Mouse (Mus musculus): ENCODE data around the gene Fkbp9.

Fkbp9 gene

DNA sequence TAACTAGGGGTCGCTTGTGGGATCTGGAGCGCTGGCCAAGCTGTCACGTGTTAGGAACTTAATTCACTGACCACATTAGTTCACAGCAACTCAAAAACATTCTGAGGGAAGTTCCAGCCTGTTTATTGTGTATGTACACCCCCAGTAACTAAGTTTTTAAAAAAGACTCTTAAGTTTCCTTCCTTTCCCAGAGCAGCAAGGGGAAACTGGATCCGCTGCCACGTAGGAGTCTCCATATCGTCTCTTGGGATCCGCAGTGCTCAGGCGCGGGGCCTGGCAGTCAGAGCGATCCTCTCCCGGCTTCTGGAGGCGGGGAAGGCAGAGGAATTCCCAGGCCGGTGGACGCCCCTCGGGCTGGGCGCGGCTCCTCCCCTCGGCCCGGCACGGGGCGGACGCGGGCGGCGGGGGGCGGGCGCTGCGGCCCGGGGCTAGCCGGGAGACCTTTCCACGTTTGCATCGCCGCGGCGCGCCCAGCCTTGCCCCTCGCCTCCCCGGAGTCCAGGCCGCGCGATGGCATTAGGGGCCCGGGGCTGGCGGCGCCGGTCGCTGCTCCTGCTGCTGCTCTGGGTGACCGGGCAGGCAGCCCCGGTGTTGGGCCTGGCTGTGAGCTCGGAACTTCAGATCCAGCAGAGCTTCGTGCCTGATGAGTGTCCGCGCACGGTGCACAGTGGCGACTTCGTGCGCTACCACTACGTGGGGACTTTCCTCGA lies at the start of gene Fkbp9:
TSS of gene Fkbp9 (plus strand) at position 363 of the 710 bp plus-strand sequence.
- DNase-seq (ENCODE audit: low read depth, low spot score) = peak; percentile 69

DNA sequence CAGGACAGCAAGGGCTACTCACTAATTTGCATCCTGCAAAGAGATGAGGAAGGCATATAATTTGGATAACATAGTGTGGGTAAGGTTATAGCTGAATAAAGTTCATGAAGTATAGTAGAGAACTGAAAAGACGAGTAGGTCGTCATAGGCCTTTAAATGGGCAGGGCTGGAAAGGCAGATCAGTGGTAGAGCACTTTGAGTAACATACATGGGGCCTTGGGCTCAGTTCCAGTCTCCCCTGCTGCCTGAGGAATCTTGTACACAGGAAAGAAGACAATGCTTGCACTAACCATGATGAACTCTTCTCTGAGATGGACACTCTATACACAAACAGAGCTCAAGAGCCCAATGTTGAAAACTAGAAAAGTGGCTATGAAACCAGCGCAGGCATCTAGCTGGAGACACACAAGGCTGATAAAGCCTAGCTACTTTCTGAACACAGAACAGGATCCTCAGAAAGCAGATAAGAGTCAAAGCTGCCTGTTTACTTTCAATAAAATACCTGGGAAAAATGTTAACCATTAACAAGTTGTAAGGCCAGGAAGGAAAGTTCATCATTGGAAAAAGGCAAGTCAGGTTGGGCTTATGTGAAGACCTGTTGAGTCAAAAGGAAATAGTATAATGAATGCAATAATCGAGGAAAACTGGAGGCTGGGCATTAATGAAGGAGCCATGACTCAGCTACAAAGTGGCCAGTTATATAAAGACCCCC lies 48.1 kb upstream of the Fkbp9 start:
- DNase-seq (ENCODE audit: low read depth, low spot score) = no peak

DNA sequence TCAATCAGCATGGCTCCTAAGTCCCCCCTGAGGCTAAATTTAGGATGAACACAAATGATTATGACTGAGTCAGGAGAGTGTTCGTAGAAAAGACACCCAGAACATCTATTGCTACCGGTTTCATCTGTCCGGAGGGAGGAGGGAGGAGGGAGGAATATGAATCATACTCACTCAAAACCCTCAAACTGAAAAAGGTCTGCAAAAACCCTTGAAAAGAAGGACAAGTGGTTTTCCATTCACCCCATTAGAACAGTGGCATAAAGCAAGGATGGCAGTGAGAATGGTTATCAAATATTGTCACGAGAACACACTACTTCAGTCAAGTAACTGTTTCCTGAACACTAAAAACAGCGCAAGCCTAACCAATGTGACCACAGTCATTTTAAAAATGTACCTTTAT lies 46.8 kb upstream of the Fkbp9 start:
- no peak for DNase-seq (ENCODE audit: low read depth, low spot score)

DNA sequence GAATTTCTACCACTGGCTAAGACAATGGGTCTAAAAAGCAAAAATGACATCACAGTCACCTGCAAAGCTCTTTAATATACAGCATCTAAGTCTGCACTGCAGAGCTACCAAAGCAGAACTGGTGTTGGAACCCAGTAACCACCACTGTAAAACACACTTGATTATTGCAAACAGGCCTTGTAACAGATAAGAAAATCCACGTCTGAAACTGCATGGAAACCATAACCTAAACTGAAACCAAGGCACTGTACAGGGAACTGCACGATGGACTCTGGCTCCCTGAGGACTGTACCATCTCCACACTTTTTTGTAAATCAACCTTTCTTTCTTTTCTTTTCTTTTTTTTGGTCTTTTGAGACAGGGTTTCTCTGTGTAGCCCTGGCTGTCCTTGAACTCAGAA lies 44.2 kb upstream of the Fkbp9 start:
- no peak for DNase-seq (ENCODE audit: low read depth, low spot score)

DNA sequence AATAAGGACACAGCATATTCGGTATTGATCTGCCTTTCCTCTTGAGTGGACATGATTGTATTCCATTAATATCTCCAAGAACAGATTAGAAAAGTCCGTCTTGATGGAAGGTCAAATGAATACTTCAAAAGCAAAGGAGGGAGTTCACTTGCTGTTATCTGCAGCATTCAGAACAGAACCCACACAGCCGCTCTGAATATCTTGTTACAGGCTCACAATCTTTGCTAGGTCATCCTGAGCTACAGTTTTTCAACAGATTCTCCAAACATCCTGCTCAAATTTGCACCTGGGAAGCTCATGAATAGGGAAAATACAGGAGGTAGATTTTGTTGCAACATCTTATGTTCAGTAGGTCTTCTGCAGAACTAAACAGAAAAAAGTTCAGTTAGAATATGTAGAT lies 42.5 kb upstream of the Fkbp9 start:
- DNase-seq (ENCODE audit: low read depth, low spot score) = no peak

DNA sequence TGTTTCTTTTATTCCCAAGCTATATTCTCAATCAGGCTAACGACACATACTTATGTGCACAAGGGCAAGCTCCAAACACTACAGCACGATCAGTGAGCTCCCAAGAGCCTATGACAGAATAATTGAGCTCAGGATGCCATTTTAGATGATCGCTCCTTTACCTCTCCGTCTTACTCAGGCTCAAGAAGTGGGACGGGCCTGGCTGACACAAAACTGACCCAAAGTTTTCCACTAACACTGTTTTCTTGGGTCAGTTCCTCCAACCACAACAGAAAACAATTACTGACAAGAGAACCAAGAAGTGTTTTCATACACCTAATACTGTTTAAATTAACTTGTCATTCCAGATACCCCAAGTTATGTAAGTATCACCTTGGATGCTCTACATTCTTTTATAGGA lies 37.0 kb upstream of the Fkbp9 start:
- no peak for DNase-seq (ENCODE audit: low read depth, low spot score)

DNA sequence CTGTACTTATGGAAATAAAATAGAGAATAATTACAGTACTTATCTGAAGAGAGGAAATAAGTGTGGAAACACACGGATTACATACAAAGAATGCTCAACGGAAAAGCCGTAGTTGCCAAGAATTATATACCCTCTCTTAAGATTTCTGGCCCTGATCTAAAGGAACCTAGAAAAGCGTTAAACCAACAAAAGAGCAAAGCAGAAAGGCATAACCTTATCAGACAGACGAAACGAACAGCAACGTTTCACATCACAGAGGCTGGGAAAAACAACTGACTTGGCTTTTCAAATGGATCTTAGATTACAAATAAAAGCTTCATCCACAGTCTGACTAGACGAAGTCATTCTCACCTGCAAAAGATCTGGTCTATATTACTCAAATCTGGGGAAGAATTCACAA lies 35.6 kb upstream of the Fkbp9 start:
- no peak for DNase-seq (ENCODE audit: low read depth, low spot score)

DNA sequence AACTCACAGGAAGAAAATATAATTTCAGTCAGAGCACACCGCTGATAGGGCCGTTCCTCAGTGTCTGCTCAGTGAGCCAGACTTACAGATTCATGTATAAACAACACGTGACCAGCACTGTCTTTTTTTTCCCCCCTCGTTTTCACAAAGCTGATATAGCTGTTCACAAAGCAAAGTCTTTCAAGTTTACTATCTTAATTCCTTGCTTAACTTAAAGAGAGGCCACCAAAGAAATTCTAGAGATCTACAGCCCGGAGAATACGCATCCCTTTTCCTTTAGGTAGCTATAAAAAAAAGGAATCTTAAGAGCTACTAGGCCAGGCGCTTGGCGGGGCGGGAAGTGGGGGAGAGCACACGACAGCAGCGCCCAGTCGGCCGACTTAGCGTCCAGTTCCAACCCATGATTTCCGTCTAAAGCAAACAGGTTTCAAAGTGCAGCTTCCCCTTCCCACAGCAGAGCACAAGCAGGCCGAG lies 35.2 kb upstream of the Fkbp9 start:
- DNase-seq (ENCODE audit: low read depth, low spot score) = peak; percentile 22

DNA sequence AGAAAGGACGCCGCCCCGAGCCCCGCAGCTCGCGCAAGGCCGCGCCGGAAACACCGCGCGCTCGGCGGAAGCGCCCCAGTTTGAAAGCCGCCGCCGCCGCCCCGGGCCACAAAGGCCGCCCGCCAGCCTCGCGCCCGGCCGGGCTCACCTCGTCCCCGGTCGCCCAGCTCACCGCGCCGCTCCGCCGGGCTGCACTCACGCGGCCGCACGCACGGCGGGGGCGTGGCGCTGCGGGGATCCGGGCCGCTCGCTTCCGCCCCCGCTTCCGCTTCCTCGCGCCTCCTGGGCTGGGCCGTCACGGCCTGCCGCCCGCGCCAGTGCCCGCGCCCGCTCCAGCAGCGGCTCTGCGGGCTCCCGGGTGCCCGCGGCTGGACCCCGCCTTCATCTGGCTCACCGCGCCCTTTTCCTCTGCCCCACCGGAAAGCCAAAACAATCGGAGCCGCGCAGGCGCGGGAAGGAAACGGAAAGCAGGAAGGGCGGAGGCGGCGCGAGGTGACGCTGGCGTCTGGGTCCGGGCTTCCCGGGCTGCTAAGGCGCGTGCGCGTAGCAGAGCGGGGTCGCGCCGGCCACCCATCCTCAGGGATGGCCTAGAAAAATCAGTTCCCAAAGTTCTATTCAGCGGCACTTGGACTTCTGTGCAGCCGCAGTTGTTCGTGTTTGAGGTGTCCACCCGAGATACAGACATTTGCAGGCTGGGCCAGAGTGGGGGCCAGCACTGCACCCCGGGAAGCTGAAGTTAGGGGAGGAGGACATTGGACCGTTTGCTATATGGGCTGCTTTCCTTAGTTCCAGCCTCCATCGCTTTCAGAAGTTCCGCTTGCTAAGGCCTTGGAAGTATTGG lies 34.3 kb upstream of the Fkbp9 start, which contains the start of gene Kbtbd2:
TSS of gene Kbtbd2 (minus strand) at position 503 of the 841 bp plus-strand sequence.
- peak; percentile 91 for DNase-seq (ENCODE audit: low read depth, low spot score)

DNA sequence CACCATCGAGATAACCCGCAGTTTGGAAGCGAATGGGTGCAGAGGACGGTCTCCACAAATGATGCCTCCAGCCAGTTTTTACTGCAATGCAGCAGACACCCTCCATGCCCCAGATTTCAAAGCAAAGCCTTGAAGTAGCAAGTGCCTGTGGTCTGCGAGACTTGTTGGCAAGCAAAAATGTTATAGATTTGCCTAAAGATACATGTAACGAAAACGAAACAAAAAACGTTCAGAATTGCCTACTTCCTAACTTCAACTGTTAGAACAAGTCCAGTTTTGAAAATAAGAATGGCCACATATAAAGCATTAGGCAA lies 33.8 kb upstream of the Fkbp9 start:
- no peak for DNase-seq (ENCODE audit: low read depth, low spot score)

DNA sequence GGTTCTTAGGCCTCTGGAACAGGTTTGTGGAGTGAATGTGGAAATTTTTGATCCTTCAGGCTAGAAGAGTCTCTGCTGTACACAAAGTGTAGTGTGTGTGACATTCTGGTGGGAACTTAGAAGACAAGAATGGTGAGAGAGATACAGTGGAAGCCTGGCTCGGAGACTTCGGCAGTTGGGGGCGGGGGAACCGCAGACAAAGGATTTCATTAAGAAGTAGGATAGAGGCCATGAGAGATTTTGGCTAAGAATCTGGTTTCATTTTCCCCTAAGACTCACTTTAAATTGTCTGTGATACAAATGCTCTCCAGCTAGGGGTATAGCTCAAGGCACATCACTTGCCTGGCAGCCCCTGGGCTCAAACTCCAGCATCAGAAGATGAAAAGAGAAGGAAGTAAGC lies 26.8 kb upstream of the Fkbp9 start:
- DNase-seq (ENCODE audit: low read depth, low spot score) = no peak

DNA sequence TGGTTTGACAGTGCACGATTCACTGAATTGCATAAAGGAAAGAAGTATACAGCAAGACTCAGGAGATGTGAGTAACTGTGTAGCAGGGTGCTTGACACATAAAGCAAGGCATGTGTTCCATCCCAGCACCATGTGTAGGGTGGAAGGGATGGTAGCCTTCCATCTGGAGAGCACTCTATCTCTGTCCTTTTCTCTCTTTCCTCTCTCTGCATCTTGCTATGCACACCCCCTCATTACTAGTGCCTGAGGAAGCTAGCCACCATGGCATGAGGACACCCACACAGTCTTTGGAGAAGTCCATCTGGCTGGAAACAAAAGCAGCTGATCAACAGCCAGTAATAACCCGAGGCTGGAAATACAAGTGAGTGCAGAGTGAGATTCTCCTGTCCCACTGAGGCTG lies 25.7 kb upstream of the Fkbp9 start:
- DNase-seq (ENCODE audit: low read depth, low spot score) = no peak

DNA sequence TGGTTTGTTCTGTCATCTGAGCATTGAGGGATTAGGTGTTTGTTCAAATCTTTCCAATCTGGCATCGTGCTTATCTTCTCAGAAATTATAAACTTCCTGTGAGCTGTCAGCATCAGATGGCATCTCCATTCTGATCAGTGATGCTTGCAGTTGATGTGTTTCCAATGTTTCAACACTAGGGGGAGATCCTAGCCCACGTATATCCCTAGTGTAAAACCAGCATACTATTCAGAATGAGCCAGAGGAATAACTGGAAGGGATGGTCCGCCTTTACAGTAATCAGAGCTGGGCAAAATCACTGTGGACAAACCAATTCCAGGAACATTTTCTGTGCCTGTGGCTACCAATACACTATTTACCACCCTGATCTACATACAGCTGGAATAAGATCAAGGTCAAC lies 23.2 kb upstream of the Fkbp9 start:
- DNase-seq (ENCODE audit: low read depth, low spot score) = peak; percentile 47

DNA sequence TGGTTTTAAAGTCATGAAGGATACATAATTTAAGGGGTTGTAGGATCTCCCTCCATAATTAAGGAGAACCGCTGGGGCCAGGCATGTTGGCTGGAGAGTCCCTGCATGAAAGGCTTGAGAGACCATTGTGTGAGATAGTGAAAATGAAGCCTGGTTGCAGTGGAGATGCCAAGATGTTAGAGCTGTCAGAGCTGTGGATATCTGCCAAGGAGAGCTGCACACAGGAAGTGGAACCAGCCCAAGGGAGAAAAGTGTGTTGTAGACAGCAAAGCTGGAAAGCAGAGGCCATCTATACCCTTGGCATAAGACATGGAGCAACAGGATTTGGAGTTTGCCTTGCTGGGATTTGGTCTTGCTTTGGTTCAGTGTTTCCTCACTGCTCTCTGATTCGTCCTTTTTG lies 18.5 kb upstream of the Fkbp9 start:
- DNase-seq (ENCODE audit: low read depth, low spot score) = no peak

DNA sequence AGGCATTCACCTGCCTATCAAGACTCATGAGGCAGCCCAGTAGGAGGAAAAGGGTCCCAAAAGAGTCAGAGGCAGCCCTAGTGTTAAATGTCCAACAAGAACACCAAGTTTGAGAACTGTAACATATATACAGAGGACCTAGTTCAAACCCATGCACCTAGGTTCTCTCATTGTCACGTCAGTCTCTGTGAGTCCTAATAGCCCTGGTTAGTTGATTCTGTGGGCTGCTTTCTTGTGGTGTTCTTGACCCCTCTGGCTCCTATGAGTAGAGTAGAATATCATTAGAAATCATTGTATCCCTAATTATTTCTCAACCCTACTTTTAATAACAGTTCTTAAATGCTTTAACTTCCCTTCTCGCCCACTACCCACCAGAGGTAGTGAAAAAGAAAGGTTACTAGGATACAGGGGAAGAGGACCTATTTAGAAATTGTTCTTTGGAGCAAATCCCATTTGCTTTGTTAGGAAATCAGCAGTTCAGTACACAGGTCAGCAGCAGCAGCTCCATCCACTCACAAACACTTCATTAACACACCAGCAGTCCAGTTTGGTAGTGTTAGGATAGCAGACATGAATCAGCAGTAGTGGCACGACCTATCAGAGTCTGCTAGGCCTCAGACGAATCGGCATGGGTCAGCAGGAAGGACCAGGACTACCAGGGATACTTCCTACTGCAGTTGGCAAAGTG lies 13.3 kb upstream of the Fkbp9 start:
- DNase-seq (ENCODE audit: low read depth, low spot score) = no peak

DNA sequence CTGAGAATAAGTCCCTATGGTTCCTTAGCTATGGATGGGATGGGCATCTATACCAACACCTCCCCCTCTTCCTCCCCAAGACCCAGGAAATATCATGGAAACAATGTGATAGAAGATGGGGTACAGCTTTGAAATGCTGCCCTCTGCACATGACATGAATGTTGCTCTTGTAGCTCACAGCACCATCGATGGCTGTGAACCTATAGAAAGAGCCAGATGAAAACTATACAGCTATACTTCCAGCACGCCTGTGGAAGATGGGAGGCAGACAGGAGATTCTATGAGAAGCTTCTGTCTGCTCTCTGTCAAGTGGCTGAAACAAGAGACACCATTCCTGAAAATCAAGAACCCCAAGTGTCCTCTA lies 12.8 kb upstream of the Fkbp9 start:
- no peak for DNase-seq (ENCODE audit: low read depth, low spot score)

DNA sequence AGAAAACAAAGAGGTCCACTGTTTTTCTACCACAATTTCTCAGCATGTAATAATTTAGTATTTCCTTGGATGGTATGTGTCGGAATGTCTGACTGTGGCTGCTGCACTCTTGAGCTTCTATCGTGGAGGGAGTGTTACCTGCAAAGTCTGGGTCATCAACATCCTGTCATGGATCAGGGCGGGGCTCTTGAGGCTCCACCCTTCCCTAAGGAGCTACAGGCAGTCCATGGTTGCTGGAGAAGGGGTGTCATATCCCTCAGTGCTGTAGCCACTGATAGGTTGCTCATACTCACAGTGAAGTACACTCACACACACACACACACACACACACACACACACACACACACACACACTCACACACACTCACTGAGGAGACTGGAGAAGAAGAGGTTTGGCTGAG lies 6.2 kb upstream of the Fkbp9 start:
- DNase-seq (ENCODE audit: low read depth, low spot score) = no peak

DNA sequence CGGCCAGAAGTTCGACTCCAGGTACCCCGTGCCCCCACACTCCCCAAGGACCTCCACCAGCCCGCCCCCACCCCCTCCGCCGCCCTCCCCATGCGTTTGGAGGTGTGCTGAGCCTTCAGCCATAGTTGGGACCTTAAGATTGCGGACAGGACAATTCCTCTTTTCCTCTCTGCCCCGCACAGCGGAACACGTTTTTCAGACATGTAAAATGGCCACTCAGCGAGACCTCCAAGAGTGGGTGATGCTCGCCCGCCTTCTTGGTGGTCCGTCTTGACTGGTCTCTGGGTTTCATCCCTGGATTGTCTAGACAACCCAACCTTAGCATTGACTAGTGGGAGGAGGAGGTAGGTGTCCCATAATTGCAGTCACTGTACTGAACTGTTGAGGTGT lies 543 bp downstream of the Fkbp9 start:
- no peak for DNase-seq (ENCODE audit: low read depth, low spot score)

DNA sequence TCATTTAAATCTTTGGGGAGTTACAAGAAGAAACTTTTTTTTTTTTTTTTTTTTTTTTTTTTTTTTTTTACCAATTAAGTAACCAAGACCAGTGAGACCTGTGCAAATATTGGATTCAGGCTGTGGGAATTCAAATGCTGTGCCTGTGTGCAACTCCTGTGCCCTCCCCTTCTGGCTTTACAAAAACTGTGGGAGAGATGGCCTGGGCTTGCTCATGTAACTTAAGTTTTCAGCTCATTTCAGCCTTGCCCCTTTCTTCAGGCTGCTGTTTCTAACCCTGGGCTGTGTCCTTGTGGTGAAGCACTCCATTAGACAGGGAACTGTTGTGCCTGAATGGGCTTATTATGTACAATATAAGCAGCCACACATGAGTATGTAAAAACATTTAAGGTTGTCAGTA lies 971 bp downstream of the Fkbp9 start:
- DNase-seq (ENCODE audit: low read depth, low spot score) = no peak

DNA sequence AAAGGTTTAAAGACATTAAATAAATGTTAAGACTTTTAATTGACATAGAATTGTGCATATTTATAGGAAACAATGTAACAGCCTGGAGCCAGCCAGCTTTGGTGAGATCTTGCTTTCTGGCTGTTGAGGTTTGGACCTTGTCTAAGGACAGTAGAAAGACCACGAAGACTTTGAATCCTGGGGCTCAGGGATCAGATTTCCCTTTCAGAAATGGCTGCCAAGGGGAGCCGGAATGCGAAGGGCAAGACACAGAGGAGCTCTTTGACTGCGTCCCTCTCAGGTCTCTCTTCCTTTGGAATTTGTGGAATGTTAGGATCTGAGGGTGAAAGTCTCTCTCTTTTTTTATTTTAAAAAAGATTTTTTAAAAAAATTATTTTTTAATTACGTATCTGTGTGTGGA lies 2.9 kb downstream of the Fkbp9 start:
- no peak for DNase-seq (ENCODE audit: low read depth, low spot score)

DNA sequence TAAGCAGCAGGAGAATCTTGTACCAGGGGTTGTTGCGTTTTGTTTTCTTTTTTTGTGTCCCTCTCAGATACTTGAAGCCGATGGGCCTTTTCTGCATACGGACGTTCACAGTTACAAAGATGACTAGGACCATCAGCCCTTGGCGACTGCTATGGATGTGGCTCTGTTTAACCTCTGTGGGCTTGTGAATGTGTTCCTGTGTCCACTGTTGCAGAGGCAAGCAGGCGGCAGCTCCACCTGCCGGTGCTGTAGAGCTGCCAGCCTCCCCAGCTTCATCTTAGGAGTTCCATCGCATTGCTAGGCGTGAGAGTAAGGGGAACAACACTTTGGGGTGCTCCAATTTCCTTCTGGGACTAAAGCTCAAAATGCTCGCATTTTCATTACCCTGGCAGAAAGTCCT lies 3.7 kb downstream of the Fkbp9 start:
- DNase-seq (ENCODE audit: low read depth, low spot score) = no peak

DNA sequence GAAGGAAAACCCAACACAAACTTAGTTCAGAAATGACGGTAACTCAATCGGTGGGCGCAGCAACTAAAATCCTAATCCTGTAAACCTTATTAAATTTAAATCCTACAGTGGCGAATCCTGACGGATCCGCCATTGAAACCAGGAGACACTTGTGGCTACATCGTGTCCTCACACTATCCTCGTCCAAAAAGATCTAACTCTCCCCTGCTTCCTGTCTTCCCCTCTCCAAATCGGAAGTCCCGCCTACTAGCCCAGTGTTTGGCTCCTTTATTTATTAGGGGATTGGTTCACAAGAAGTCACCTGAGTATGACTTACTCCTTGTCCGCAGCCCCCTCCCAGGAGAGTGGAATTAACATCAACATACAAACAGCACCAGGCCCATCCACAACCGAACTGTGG lies 5.3 kb downstream of the Fkbp9 start:
- DNase-seq (ENCODE audit: low read depth, low spot score) = no peak
